In genomic region chr19:38053227-38054041, GRCm38 (mm10) we compare ENCODE assay signal across 9 mouse cellular contexts. TPM values are rescaled to one million over a fixed set of nuclear protein-coding genes. Genes with fewer than 3 reads are reported as not detected.
A peak's percentile ranks its signal among the peaks of the same experiment; 100 is the strongest.
DNase-seq lines count a peak whose midpoint lies in the region; ATAC-seq and TF ChIP-seq lines count a peak whose summit lies in the region.
"Had no signal": no experiment of that assay in that cellular context is flagged by ENCODE, and none has a peak within 500 bp of the region (broad histone marks: within the 10 kb centered on the region; RNA-seq: fewer than 3 reads in every experiment).

No protein-coding gene starts in this region.

- DNase-seq in left cerebral cortex, adult 2 months (ENCODE audit: extremely low spot score in 1 of 2, low spot score in 2 of 2), result peak in 1 of 2 experiments; percentile 11
- DNase-seq in left cerebral cortex, adult 9 months (ENCODE audit: low spot score in 2 of 2), result no peak
- peak; percentile 55 for DNase-seq in ZHBTc4 (ENCODE audit: low read depth, low spot score)
- no peak for DNase-seq in forebrain, embryonic 11.5 days (ENCODE audit: low spot score)
- DNase-seq in retina, postnatal 1 day, result peak; percentile 68

- peak overlapping the region; percentile 61; the same call in 1 of the 2 replicates for H3K27ac ChIP-seq in left cerebral cortex, adult 2 months
- no peak overlapping the region for H3K27ac ChIP-seq in forebrain, embryonic 11.5 days (ENCODE audit: low read depth, low read length)
- H3K27ac ChIP-seq in limb, embryonic 13.5 days, result no peak overlapping the region

- H3K36me3 ChIP-seq in forebrain, embryonic 11.5 days (ENCODE audit: control insufficient read depth, insufficient read depth, low read length), result peaks cover 3% of the 10 kb centered on the region; the same call in 1 of the 2 replicates
- H3K36me3 ChIP-seq in limb, embryonic 13.5 days, result peaks cover 3% of the 10 kb centered on the region; the same call in 1 of the 2 replicates

- H3K27me3 ChIP-seq in forebrain, embryonic 11.5 days (ENCODE audit: control insufficient read depth, insufficient read depth, low read length), result no peaks in the 10 kb centered on the region
- H3K27me3 ChIP-seq in limb, embryonic 13.5 days, result no peaks in the 10 kb centered on the region

- ATAC-seq in forebrain, embryonic 11.5 days (replicated peaks; ENCODE audit: low FRiP score), result no peak
- no peak for ATAC-seq in limb, embryonic 13.5 days (ENCODE audit: low FRiP score, low read depth)
- no peak for ATAC-seq in monocyte, adult 5-6 weeks (replicated peaks; ENCODE audit: insufficient number of reproducible peaks, low FRiP score, low TSS enrichment, poor library complexity, severe bottlenecking)
- no peak for ATAC-seq in erythroblast, adult 5-6 weeks (replicated peaks; ENCODE audit: low FRiP score, poor library complexity, severe bottlenecking)

- no peaks in the 10 kb centered on the region for H3K9me3 ChIP-seq in forebrain, embryonic 11.5 days (ENCODE audit: control insufficient read depth, low read length)
- H3K9me3 ChIP-seq in limb, embryonic 13.5 days, result no peaks in the 10 kb centered on the region

- TF ChIP-seq CTCF in left cerebral cortex, adult 2 months (IDR thresholded peaks at IDR 0.05), result peak; percentile 67

- H3K4me2 ChIP-seq in forebrain, embryonic 11.5 days (ENCODE audit: low read depth, low read length, severe bottlenecking), result peak overlapping the region; percentile 53; the same call in 1 of the 2 replicates
- H3K4me2 ChIP-seq in limb, embryonic 13.5 days (replicated peaks), result peak overlapping the region; percentile 90

- intact Hi-C loops in left cerebral cortex, adult 2 months (cut with DNase I), result loop anchor here (1.0 to 10.0 kb wide), 5 partner anchors 23 to 349 kb away; no protein-coding TSS in a partner anchor

- H3K4me1 ChIP-seq in forebrain, embryonic 11.5 days (replicated peaks; ENCODE audit: control insufficient read depth, insufficient read depth, low read length), result peaks cover 5% of the 10 kb centered on the region; the same call in 1 of the 2 replicates
- peaks cover 19% of the 10 kb centered on the region for H3K4me1 ChIP-seq in limb, embryonic 13.5 days

- peak overlapping the region; percentile 64 for H3K4me3 ChIP-seq in left cerebral cortex, adult 2 months
- peak overlapping the region; percentile 75; the same call in 1 of the 2 replicates for H3K4me3 ChIP-seq in forebrain, embryonic 11.5 days (ENCODE audit: low read depth, low read length)
- peak overlapping the region; percentile 80 for H3K4me3 ChIP-seq in limb, embryonic 13.5 days

- WGBS in forebrain, embryonic 11.5 days, result 33% methylated on average over 8 of the region's 8 CpGs
- 29% methylated on average over 8 of the region's 8 CpGs for WGBS in limb, embryonic 13.5 days

- H3K9ac ChIP-seq in forebrain, embryonic 11.5 days (ENCODE audit: low read length), result no peak overlapping the region
- H3K9ac ChIP-seq in limb, embryonic 13.5 days, result peak overlapping the region; percentile 53

RNA-seq across cellular contexts. Expression of gene Cep55, which starts 1.4 kb away (rescaled TPM):
- total RNA-seq in left cerebral cortex, adult 2 months (2021), result under 1 TPM; 0.35 to 0.38 TPM
- polyA plus RNA-seq in forebrain, embryonic 11.5 days (2014; fragmentation: Nextera tagmentation; extraction: Ambion mirVana), result 51.6 and 61.3 TPM in 2 replicates
- polyA plus RNA-seq in limb, embryonic 13.5 days (2015; fragmentation: Nextera tagmentation; extraction: Ambion mirVana), result 19.2 and 21.5 TPM in 2 replicates
- 2.9 to 4.1 TPM (median 3.4 TPM) in 3 replicates for total RNA-seq in monocyte, adult 5-6 weeks (2017)
- total RNA-seq in erythroblast, adult 5-6 weeks (2015; ENCODE audit: low replicate concordance), result 13.6 and 16.5 TPM in 2 replicates
- 6.8 and 17.1 TPM in 2 replicates for total RNA-seq in erythroblast, adult 5-6 weeks (2017; ENCODE audit: low replicate concordance)
- polyA plus RNA-seq: erythroblast, embryonic 14.5 days had no signal

RNA-seq across cellular contexts. Expression of gene Myof, which starts 10.1 kb away (rescaled TPM):
- total RNA-seq in left cerebral cortex, adult 2 months (2021), result 1 to 10 TPM; 4.0 to 8.0 TPM
- 4.7 and 4.9 TPM in 2 replicates for polyA plus RNA-seq in forebrain, embryonic 11.5 days (2014; fragmentation: Nextera tagmentation; extraction: Ambion mirVana)
- 12.6 and 14.2 TPM in 2 replicates for polyA plus RNA-seq in limb, embryonic 13.5 days (2015; fragmentation: Nextera tagmentation; extraction: Ambion mirVana)
- total RNA-seq in monocyte, adult 5-6 weeks (2017), result 4.6 to 10.5 TPM (median 7.5 TPM) in 3 replicates
- 0.96 and 7.7 TPM in 2 replicates for total RNA-seq in erythroblast, adult 5-6 weeks (2015; ENCODE audit: low replicate concordance)
- total RNA-seq in erythroblast, adult 5-6 weeks (2017; ENCODE audit: low replicate concordance), result 0.70 and 1.5 TPM in 2 replicates
- polyA plus RNA-seq: erythroblast, embryonic 14.5 days had no signal

RNA-seq across cellular contexts. Expression of gene Ffar4, which starts 43.4 kb away (rescaled TPM):
- under 1 TPM in 1 of 2 experiments, not detected in 1; 0.25 TPM for total RNA-seq in left cerebral cortex, adult 2 months (2021)
- not detected in 2 replicates for polyA plus RNA-seq in forebrain, embryonic 11.5 days (2014; fragmentation: Nextera tagmentation; extraction: Ambion mirVana)
- polyA plus RNA-seq in limb, embryonic 13.5 days (2015; fragmentation: Nextera tagmentation; extraction: Ambion mirVana), result not detected in 2 replicates
- 0.32 TPM in 1 of 3 replicates, not detected in the others for total RNA-seq in monocyte, adult 5-6 weeks (2017)
- total RNA-seq in erythroblast, adult 5-6 weeks (2015; ENCODE audit: low replicate concordance), result not detected in 2 replicates
- not detected in 2 replicates for total RNA-seq in erythroblast, adult 5-6 weeks (2017; ENCODE audit: low replicate concordance)
- polyA plus RNA-seq: erythroblast, embryonic 14.5 days had no signal

Comparison
In these comparisons a context has a peak if more than half of its experiments do, and no peak if none do; other contexts are left out.
1. DNase-seq: peak in ZHBTc4 (single experiment) and retina, postnatal 1 day (single experiment); none in left cerebral cortex, adult 9 months (0 of 2) and forebrain, embryonic 11.5 days (single experiment).
2. Peak in every context shown above with its lines, with median percentiles within 50 percentile points of each other: H3K4me3 ChIP-seq.